ENCODE assay signal across 20 mouse cellular contexts in the genomic region with DNA sequence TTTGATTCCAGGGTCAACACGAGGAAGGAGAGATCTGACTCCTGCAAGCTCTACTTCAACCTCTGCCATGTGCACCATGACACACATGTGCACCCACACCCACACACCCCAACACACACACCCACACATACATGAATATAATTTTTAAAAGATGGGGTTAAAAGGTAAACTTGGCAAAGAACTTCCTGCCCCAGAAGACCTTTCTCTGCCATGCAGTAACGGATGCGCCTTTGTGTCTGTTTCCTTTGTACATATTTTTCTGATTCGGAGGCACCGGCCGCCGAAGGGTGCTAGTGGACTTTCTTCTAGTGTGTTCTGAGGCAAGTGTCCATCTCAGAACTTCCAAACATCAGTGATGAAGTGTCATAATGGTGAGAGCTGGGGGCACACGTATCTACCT.
"Had no signal": no experiment of that assay in that cellular context is flagged by ENCODE, and none has a peak within 500 bp of the region (broad histone marks: within the 10 kb centered on the region; RNA-seq: fewer than 3 reads in every experiment).

No protein-coding gene starts in this region.

- H3K27me3 ChIP-seq: kidney, embryonic 15.5 days; limb, embryonic 15.5 days; midbrain, embryonic 13.5 days; stomach, embryonic 15.5 days had no signal

- H3K36me3 ChIP-seq: kidney, embryonic 15.5 days; limb, embryonic 12.5 days; limb, embryonic 15.5 days; midbrain, embryonic 13.5 days; stomach, embryonic 15.5 days had no signal

- H3K27ac ChIP-seq: kidney, embryonic 15.5 days; left cerebral cortex, adult 2 months; limb, embryonic 12.5 days; limb, embryonic 15.5 days; liver, embryonic 14.5 days; macrophage; midbrain, embryonic 13.5 days; stomach, embryonic 15.5 days had no signal

- H3K4me3 ChIP-seq: kidney, embryonic 15.5 days; left cerebral cortex, adult 2 months; limb, embryonic 12.5 days; limb, embryonic 15.5 days; midbrain, embryonic 13.5 days; myocyte; stomach, embryonic 15.5 days had no signal

- ATAC-seq: liver, postnatal 0 days; lung, postnatal 0 days; midbrain, embryonic 13.5 days; midbrain, embryonic 16.5 days had no signal

- H3K4me1 ChIP-seq: limb, embryonic 12.5 days; midbrain, embryonic 13.5 days; stomach, embryonic 15.5 days had no signal

- DNase-seq: kidney, adult 8-10 months; kidney, postnatal 10 days; kidney, postnatal 36 days; layer of hippocampus, postnatal 36 days; left cerebral cortex, postnatal 4 days; liver, postnatal 0 days; lung, embryonic 14.5 days; thymus, postnatal 14 days; thymus, postnatal 4 days had no signal
